Mouse (Mus musculus) MEL (cell line): ENCODE measurements around the gene Nans. TPM values are rescaled to one million over a fixed set of nuclear protein-coding genes. Genes with fewer than 3 reads are reported as not detected.

ENCODE experiments used
- DNase-seq: peaks from one replicate; pipeline ENCODE4 v3.0.0; 2011; ENCODE audit warnings: low read depth, low spot score
- H3K27ac ChIP-seq: 2 replicates; pipeline ENCODE4 v1.5.1; 2012; ENCODE audit warnings: low read depth, mild to moderate bottlenecking, control low read depth, low read length, moderate library complexity; ENCODE audit not compliant: control insufficient read depth
- H3K27me3 ChIP-seq, 2 experiments: fragments of 150-350 bp in 1 of 2; sonication (generic) in 1 of 2; 2 replicates each; pipeline ENCODE4 v1.6.1; 2012; ENCODE audit warnings: low read length in 2 of 2, mild to moderate bottlenecking in 2 of 2, improper control_type of control experiment in 1 of 2, moderate library complexity in 1 of 2; ENCODE audit not compliant: insufficient read depth in 2 of 2, control insufficient read depth in 1 of 2
- H3K36me3 ChIP-seq, 2 experiments: 2 replicates each; pipeline ENCODE4 v1.6.1; 2012 to 2014; ENCODE audit warnings: low read length in 2 of 2, improper control_type of control experiment in 1 of 2, inconsistent platforms in 1 of 2, mild to moderate bottlenecking in 1 of 2; ENCODE audit not compliant: insufficient read depth in 2 of 2, control insufficient read depth in 1 of 2
- H3K4me1 ChIP-seq, 2 experiments: fragments of 150-350 bp in 1 of 2; sonication (generic) in 1 of 2; 2 replicates each; pipeline ENCODE4 v1.6.1; 2012; ENCODE audit warnings: low read length in 2 of 2, improper control_type of control experiment in 1 of 2, mild to moderate bottlenecking in 1 of 2; ENCODE audit not compliant: insufficient read depth in 2 of 2, control insufficient read depth in 1 of 2
- H3K4me3 ChIP-seq, 2 experiments: fragments of 150-350 bp in 1 of 2; sonication (generic) in 1 of 2; 2 replicates each; pipeline ENCODE4 v1.5.1; 2012; ENCODE audit warnings: low read depth in 2 of 2, low read length in 2 of 2, mild to moderate bottlenecking in 2 of 2, moderate library complexity in 2 of 2, control low read depth in 1 of 2, improper control_type of control experiment in 1 of 2; ENCODE audit not compliant: control insufficient read depth in 1 of 2, insufficient read depth in 1 of 2
- H3K79me2 ChIP-seq: 2 replicates; pipeline ENCODE4 v1.6.1; 2012; ENCODE audit warnings: mild to moderate bottlenecking, low read length, moderate library complexity; ENCODE audit not compliant: control insufficient read depth, poor library complexity, insufficient read depth
- H3K9ac ChIP-seq: 2 replicates; pipeline ENCODE4 v1.6.1; 2012; ENCODE audit warnings: low read depth, mild to moderate bottlenecking, control low read depth, low read length, moderate library complexity; ENCODE audit not compliant: control insufficient read depth, poor library complexity, severe bottlenecking
- H3K9me3 ChIP-seq: fragments of 150-350 bp; sonication (generic); replicated peaks from 2 replicates; pipeline ENCODE4 v1.6.1; 2012; ENCODE audit warnings: mild to moderate bottlenecking, low read length, improper control_type of control experiment, moderate library complexity; ENCODE audit not compliant: insufficient read depth
- CHD1 ChIP-seq: IDR thresholded peaks from 2 replicates; pipeline ENCODE4 v1.6.1; 2012; ENCODE audit warnings: low read depth, mild to moderate bottlenecking, inconsistent platforms, low read length, improper control_type of control experiment
- CTCF ChIP-seq, 3 experiments: IDR thresholded peaks in 2 of 3; conservative IDR thresholded peaks in 1 of 3; 2 replicates each; pipeline ENCODE4 v1.5.1; 2011 to 2012; ENCODE audit warnings: low read length in 3 of 3, low read depth in 2 of 3, mild to moderate bottlenecking in 2 of 3, improper control_type of control experiment in 1 of 3, inconsistent platforms in 1 of 3, mixed read lengths in 1 of 3, moderate library complexity in 1 of 3; ENCODE audit not compliant: control insufficient read depth in 1 of 3, insufficient read depth in 1 of 3, poor library complexity in 1 of 3, severe bottlenecking in 1 of 3
- ELF1 ChIP-seq: IDR thresholded peaks from 2 replicates; pipeline ENCODE4 v1.6.1; 2014; ENCODE audit warnings: low read depth, mild to moderate bottlenecking, inconsistent platforms, low read length, improper control_type of control experiment, moderate library complexity
- ETS1 ChIP-seq: IDR thresholded peaks from 2 replicates; pipeline ENCODE4 v1.6.1; 2012; ENCODE audit warnings: low read depth, mild to moderate bottlenecking, inconsistent platforms, low read length, improper control_type of control experiment, moderate library complexity
- GABPA ChIP-seq: IDR thresholded peaks from 2 replicates; pipeline ENCODE4 v1.6.1; 2012; ENCODE audit warnings: low read depth, mild to moderate bottlenecking, inconsistent platforms, low read length, improper control_type of control experiment, moderate library complexity
- GATA1 ChIP-seq: IDR thresholded peaks from 2 replicates; pipeline ENCODE4 v1.6.1; 2011; ENCODE audit warnings: low read depth, low read length, improper control_type of control experiment
- MAFK ChIP-seq: IDR thresholded peaks from 2 replicates; pipeline ENCODE4 v1.6.1; 2011; ENCODE audit warnings: low read depth, mild to moderate bottlenecking, low read length, improper control_type of control experiment, borderline replicate concordance
- NELFE ChIP-seq: IDR thresholded peaks from 2 replicates; pipeline ENCODE4 v1.6.1; 2011; ENCODE audit warnings: low read depth, low read length, improper control_type of control experiment
- NRF1 ChIP-seq: IDR thresholded peaks from 2 replicates; pipeline ENCODE4 v1.6.1; 2014; ENCODE audit warnings: low read depth, mild to moderate bottlenecking, inconsistent platforms, low read length, improper control_type of control experiment, moderate library complexity; ENCODE audit not compliant: poor library complexity, insufficient read depth, severe bottlenecking
- POLR2A ChIP-seq, 2 experiments: IDR thresholded peaks; 2 replicates each; pipeline ENCODE4 v1.6.1; 2011 to 2012; ENCODE audit warnings: low read length in 2 of 2, mild to moderate bottlenecking in 2 of 2, control low read depth in 1 of 2, improper control_type of control experiment in 1 of 2, low read depth in 1 of 2, moderate library complexity in 1 of 2; ENCODE audit not compliant: control insufficient read depth in 1 of 2, insufficient read depth in 1 of 2, poor library complexity in 1 of 2
- POLR2AphosphoS2 ChIP-seq: IDR thresholded peaks from 2 replicates; pipeline ENCODE4 v1.6.1; 2011; ENCODE audit warnings: low read length, improper control_type of control experiment
- RAD21 ChIP-seq: IDR thresholded peaks from 2 replicates; pipeline ENCODE4 v1.6.1; 2011; ENCODE audit warnings: mild to moderate bottlenecking, low read depth, low read length, improper control_type of control experiment
- SIN3A ChIP-seq: IDR thresholded peaks from 2 replicates; pipeline ENCODE4 v1.6.1; 2012; ENCODE audit warnings: low read length, improper control_type of control experiment, inconsistent platforms
- SMC3 ChIP-seq: IDR thresholded peaks from 2 replicates; pipeline ENCODE4 v1.6.1; 2011; ENCODE audit warnings: low read depth, low read length, improper control_type of control experiment
- TAL1 ChIP-seq: IDR thresholded peaks from 2 replicates; pipeline ENCODE4 v1.6.1; 2012; ENCODE audit warnings: mild to moderate bottlenecking, inconsistent platforms, low read length, moderate library complexity, mixed read lengths
- UBTF ChIP-seq: IDR thresholded peaks from 2 replicates; pipeline ENCODE4 v1.6.1; 2012; ENCODE audit warnings: low read depth, mild to moderate bottlenecking, inconsistent platforms, low read length, improper control_type of control experiment, moderate library complexity, borderline replicate concordance; ENCODE audit not compliant: insufficient read depth
- ZMIZ1 ChIP-seq: IDR thresholded peaks from 2 replicates; pipeline ENCODE4 v1.6.1; 2012; ENCODE audit warnings: low read depth, mild to moderate bottlenecking, inconsistent platforms, low read length, improper control_type of control experiment, moderate library complexity
- polyA plus RNA-seq, 2 experiments: library from polyadenylated mRNA; stranded (reverse) in 1 of 2; unstranded in 1 of 2; fragments of >175 nt in 1 of 2; fragments of >200 nt in 1 of 2; gene quantifications; 2 replicates each; pipeline versions ENCODE4 v1.2.1 to v1.2.4; 2012; ENCODE audit warnings: low replicate concordance in 2 of 2, low read depth in 1 of 2; ENCODE audit not compliant: insufficient read length in 2 of 2, insufficient read depth in 1 of 2, missing spikeins in 1 of 2
- total RNA-seq: library from RNA; depleted of rRNA; stranded (reverse); fragments of 300-350 nt; gene quantifications from 2 replicates; pipeline ENCODE4 v1.2.3, GENCODE M21; 2012

Gene Nans
- total and polyA plus RNA-seq, 3 experiments: 136 to 246 (median 182) TPM

DNA sequence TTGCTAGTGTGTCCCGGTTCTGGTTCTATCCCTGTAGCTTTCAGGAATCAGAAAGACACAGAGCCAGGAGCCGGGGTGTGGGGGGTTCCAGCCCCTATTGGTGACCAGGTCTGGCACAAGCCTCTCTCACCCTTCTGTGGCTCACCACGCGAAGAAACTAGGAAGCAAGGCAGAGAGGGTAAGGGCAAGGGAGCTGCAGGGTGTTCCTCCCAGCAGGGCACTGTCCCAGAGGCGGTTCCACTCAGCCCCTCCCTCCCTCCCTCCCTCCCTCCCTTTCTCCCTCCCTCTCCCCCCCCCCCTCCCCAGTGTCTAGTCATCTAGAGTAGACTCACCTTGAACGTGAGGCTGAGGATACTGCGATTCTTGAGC lies 38.5 kb downstream of the Nans start:
- DNase-seq: peak; percentile 78
- Histone ChIP-seq H3K4me3 (peak overlapping the region; percentile 59 to 77), H3K27ac (peak overlapping the region; percentile 91), H3K36me3 (peaks cover 0 to 14% of the 10 kb centered on the region in 2 experiments; a peak in 2 of 4 replicates), H3K79me2 (no peaks in the 10 kb centered on the region), H3K27me3 (no peaks in the 10 kb centered on the region), H3K4me1 (peaks cover 2 to 21% of the 10 kb centered on the region in 2 experiments; a peak in 3 of 4 replicates), H3K9ac (peak overlapping the region; percentile 70), H3K9me3 (no peaks in the 10 kb centered on the region)
- TF ChIP-seq ZMIZ1 (peak; percentile 69; the same call in 1 of the 2 replicates), CHD1 (no peak), POLR2A (IDR thresholded peaks at IDR 0.05; ENCODE audit: control insufficient read depth in 1 of 2, insufficient read depth in 1 of 2, low read depth in 1 of 2, low read length in 2 of 2, poor library complexity in 1 of 2) (peak in 1 of 2 experiments; percentile 77; a peak in 2 of 4 replicates), ETS1 (0 out of 2 replicates have a peak, but pooled peaks have one; percentile 4), NELFE (peak; percentile 70)

DNA sequence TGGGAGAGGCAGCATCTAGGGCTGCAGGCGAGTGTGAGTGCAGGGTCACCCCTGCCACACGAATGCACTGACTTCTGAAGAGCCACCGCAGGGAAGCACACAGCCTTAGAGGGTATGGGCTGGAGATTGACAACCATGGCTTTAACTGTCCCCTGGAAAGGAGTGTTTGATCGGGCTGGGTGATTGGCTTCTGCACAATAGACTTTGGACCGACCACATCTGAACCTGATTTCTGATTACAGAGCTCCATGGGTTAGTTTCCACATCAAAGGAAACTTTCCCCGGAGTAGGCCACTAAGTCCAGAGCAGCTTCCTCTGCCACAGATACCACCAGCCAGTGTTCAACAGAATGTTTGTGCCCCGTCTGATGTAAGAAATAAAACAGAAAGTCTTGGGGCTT lies 40.7 kb downstream of the Nans start:
- Histone ChIP-seq H3K9me3 (no peaks in the 10 kb centered on the region), H3K79me2 (no peaks in the 10 kb centered on the region), H3K9ac (no peak overlapping the region), H3K27me3 (no peaks in the 10 kb centered on the region), H3K27ac (no peak overlapping the region), H3K4me1 (peaks cover 2 to 21% of the 10 kb centered on the region in 2 experiments; a peak in 3 of 4 replicates), H3K4me3 (no peak overlapping the region), H3K36me3 (peaks cover 0 to 14% of the 10 kb centered on the region in 2 experiments; a peak in 2 of 4 replicates)
- no peak for DNase-seq
- TF ChIP-seq CTCF (IDR thresholded peaks at IDR 0.05 in 2 of 3, conservative IDR thresholded peaks at IDR 0.05 in 1 of 3; ENCODE audit: control insufficient read depth in 1 of 3, insufficient read depth in 1 of 3, low read depth in 2 of 3, low read length in 3 of 3, poor library complexity in 1 of 3, severe bottlenecking in 1 of 3) (no peak), MAFK (no peak), TAL1 (no peak), NRF1 (no peak), POLR2AphosphoS2 (no peak), SIN3A (no peak), GATA1 (no peak), ELF1 (no peak), GABPA (no peak), ETS1 (no peak), UBTF (no peak), SMC3 (no peak), RAD21 (no peak), ZMIZ1 (no peak)
